Mouse (Mus musculus) cerebellum, adult 2 months (tissue): ENCODE data around the gene Cyp17a1.

Experiments
- CTCF ChIP-seq: fragments of 200-500 bp; IDR thresholded peaks from 2 replicates; pipeline ENCODE4 v1.5.1; 2011; ENCODE audit warnings: low read depth, mild to moderate bottlenecking, control low read depth, low read length, moderate library complexity, borderline replicate concordance; ENCODE audit not compliant: insufficient read depth
- POLR2A ChIP-seq: fragments of 200-500 bp; IDR thresholded peaks from 2 replicates; pipeline ENCODE4 v1.6.1; 2011; ENCODE audit warnings: low read length, control low read depth, borderline replicate concordance; ENCODE audit not compliant: insufficient read depth

DNA sequence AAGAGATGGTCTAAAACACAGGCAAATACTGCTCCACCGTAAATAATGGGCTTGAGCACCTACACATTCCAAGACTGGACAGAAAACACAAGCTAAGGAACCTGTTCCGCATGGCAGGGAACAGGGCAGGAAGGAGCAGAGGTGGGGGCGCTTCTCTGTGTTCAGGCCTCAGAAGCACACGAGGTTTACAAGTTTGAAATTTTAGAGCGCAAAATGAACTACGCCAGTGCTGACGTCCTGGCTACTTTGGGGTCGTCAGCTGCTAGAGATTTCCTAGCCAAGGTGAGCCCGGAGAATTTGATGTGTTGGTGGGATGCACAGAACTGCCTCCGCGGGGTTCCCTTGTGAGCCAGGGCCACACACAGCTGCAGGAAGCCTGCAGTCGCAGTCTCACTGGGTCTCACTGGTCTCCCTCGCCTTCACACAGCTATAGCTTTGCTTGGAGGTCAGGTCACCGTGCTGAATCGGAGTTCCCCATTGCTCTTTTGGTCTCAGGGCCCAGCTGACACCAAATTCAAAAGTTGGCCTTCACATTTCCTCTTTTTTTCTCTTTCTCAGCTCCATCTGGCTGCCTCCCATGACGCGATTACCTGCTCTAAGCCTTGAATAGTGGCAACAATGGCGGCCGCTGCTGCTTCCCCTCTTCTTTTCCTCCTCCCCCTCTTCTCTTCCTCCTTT lies 25.0 kb upstream of the Cyp17a1 start:
- TF ChIP-seq CTCF (no peak), POLR2A (no peak)
